Comparison of ENCODE assay signal across 8 mouse cellular contexts in the genomic region with DNA sequence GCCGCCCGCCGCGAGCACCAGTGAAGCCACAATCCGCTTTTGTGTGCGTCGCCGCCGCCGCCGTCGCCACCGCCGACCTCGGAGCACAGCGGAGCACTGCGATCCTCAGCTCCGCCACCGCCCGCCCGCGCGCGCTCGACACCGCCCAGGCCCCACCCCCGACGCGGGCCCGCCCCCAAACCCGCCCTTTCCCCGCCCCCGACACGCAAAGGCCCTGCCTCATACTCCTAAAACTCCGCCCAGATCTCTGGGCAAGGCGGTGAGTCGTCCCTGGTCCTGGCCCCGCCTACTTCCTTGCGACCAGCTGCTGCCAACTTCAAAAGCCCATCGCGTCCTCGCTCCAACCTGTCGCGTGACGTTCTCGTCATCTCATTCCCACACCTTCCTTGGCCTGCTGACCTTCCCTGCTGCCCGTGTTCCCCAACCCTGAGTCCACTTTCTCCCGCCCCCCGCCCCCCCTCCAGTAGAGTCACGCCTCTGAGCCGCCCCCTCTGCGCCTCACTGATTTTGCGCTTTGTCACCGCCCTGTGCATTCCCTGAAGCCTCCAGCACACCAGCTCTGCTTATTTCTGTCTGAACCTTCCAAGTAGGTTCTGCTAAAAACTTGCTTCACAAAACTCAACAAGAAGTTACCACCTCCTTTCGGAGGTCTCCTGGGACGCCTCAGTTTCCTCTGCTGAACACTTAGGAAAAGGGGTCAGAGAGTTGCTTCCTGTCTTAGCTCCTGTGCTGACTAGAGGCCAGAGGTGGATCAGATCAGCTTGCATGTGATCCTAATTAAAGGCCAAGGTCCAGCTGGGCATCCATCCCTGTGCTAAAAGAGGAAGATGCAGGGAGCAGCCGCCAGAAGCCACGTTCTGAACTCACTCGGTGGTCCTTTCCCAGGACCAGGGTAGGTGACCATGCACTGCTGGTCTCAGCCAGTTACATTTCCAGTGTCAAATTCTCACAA. TPM values are rescaled to one million over a fixed set of nuclear protein-coding genes. Genes with fewer than 3 reads are reported as not detected.
DNase-seq lines count a peak whose midpoint lies in the region; ATAC-seq and TF ChIP-seq lines count a peak whose summit lies in the region.

5031439G07Rik (minus strand) TSS at position 678 of the 952 bp plus-strand sequence.

- peak; percentile 96 for DNase-seq in brain, adult 2 months (ENCODE audit: low read depth, low spot score)
- DNase-seq in natural killer cell, adult 2 months (ENCODE audit: low spot score in 2 of 2), result peak; percentile 83 to 88

- WGBS in heart, embryonic 11.5 days (ENCODE audit: insufficient replicate concordance), result under 1% methylated on average over 50 of the region's 59 CpGs
- WGBS in kidney, embryonic 16.5 days, result under 1% methylated on average over 41 of the region's 59 CpGs
- WGBS in liver, embryonic 12.5 days (ENCODE audit: insufficient replicate concordance), result 3% methylated on average over 47 of the region's 59 CpGs
- WGBS in stomach, embryonic 15.5 days, result 2% methylated on average over 59 of the region's 59 CpGs

- peak; percentile 91 for ATAC-seq in erythroblast, adult 5-6 weeks (replicated peaks; ENCODE audit: low FRiP score, poor library complexity, severe bottlenecking)
- ATAC-seq in heart, embryonic 11.5 days (replicated peaks; ENCODE audit: insufficient number of reproducible peaks, low FRiP score, low TSS enrichment), result peak; percentile 88
- ATAC-seq in kidney, embryonic 16.5 days (ENCODE audit: low FRiP score, low TSS enrichment), result peak; percentile 93
- peak; percentile 89 for ATAC-seq in liver, embryonic 12.5 days
- ATAC-seq in stomach, embryonic 15.5 days (ENCODE audit: insufficient read depth, low FRiP score, low read depth), result peak; percentile 89

- H3K27ac ChIP-seq in heart, embryonic 11.5 days (ENCODE audit: low read depth, low read length), result 0 out of 2 replicates have a peak within 1 kb of the TSS, but pooled peaks have one; percentile 25
- H3K27ac ChIP-seq in kidney, embryonic 16.5 days (ENCODE audit: low read length), result peak within 1 kb of the TSS; percentile 32; the same call in 1 of the 2 replicates
- peak within 1 kb of the TSS; percentile 25; the same call in 1 of the 2 replicates for H3K27ac ChIP-seq in liver, embryonic 12.5 days
- peak within 1 kb of the TSS; percentile 73 for H3K27ac ChIP-seq in stomach, embryonic 15.5 days

- no peaks in the 10 kb centered on the region for H3K9me3 ChIP-seq in heart, embryonic 11.5 days (replicated peaks; ENCODE audit: control insufficient read depth, low read length)
- no peaks in the 10 kb centered on the region for H3K9me3 ChIP-seq in kidney, embryonic 16.5 days (ENCODE audit: low read length)
- H3K9me3 ChIP-seq in liver, embryonic 12.5 days (replicated peaks), result no peaks in the 10 kb centered on the region
- H3K9me3 ChIP-seq in stomach, embryonic 15.5 days, result no peaks in the 10 kb centered on the region

- no peak for TF ChIP-seq CTCF in C2C12 (IDR thresholded peaks at IDR 0.05; ENCODE audit: control insufficient read depth, insufficient read depth, insufficient read length)

- peaks cover 41% of the 10 kb centered on the region for H3K79me2 ChIP-seq in C2C12 (ENCODE audit: control insufficient read depth, insufficient read depth)

- H3K9ac ChIP-seq in heart, embryonic 11.5 days (ENCODE audit: low read depth, low read length), result peak within 1 kb of the TSS; percentile 85
- peak within 1 kb of the TSS; percentile 88 for H3K9ac ChIP-seq in kidney, embryonic 16.5 days (replicated peaks; ENCODE audit: low read length)
- H3K9ac ChIP-seq in liver, embryonic 12.5 days, result peak within 1 kb of the TSS; percentile 75
- peak within 1 kb of the TSS; percentile 85 for H3K9ac ChIP-seq in stomach, embryonic 15.5 days

- H3K4me2 ChIP-seq in heart, embryonic 11.5 days, result peak within 1 kb of the TSS; percentile 72
- H3K4me2 ChIP-seq in kidney, embryonic 16.5 days (replicated peaks; ENCODE audit: low read depth, low read length), result peak within 1 kb of the TSS; percentile 77
- peak within 1 kb of the TSS; percentile 95 for H3K4me2 ChIP-seq in liver, embryonic 12.5 days
- peak within 1 kb of the TSS; percentile 88 for H3K4me2 ChIP-seq in stomach, embryonic 15.5 days

- peaks cover 10% of the 10 kb centered on the region for H3K79me3 ChIP-seq in C2C12 (ENCODE audit: low read depth)

- H3K4me1 ChIP-seq in heart, embryonic 11.5 days (ENCODE audit: control insufficient read depth, insufficient read depth, low read length), result peaks cover 10% of the 10 kb centered on the region
- H3K4me1 ChIP-seq in kidney, embryonic 16.5 days (ENCODE audit: insufficient read depth, low read length), result peaks cover 19% of the 10 kb centered on the region
- peaks cover 21% of the 10 kb centered on the region for H3K4me1 ChIP-seq in liver, embryonic 12.5 days
- H3K4me1 ChIP-seq in stomach, embryonic 15.5 days, result peaks cover 22% of the 10 kb centered on the region

- H3K36me3 ChIP-seq in C2C12 (ENCODE audit: control insufficient read depth, insufficient read depth), result no peaks in the 10 kb centered on the region
- no peaks in the 10 kb centered on the region for H3K36me3 ChIP-seq in heart, embryonic 11.5 days (ENCODE audit: control insufficient read depth, insufficient read depth, low read length)
- H3K36me3 ChIP-seq in kidney, embryonic 16.5 days (ENCODE audit: insufficient read depth, low read length), result no peaks in the 10 kb centered on the region
- H3K36me3 ChIP-seq in liver, embryonic 12.5 days, result no peaks in the 10 kb centered on the region
- no peaks in the 10 kb centered on the region for H3K36me3 ChIP-seq in stomach, embryonic 15.5 days

- no peaks in the 10 kb centered on the region for H3K27me3 ChIP-seq in C2C12 (ENCODE audit: control insufficient read depth, insufficient read depth, insufficient read length)
- H3K27me3 ChIP-seq in heart, embryonic 11.5 days (ENCODE audit: control insufficient read depth, insufficient read depth, low read length), result no peaks in the 10 kb centered on the region
- H3K27me3 ChIP-seq in kidney, embryonic 16.5 days (ENCODE audit: insufficient read depth, low read length), result no peaks in the 10 kb centered on the region
- peaks cover 39% of the 10 kb centered on the region for H3K27me3 ChIP-seq in liver, embryonic 12.5 days (replicated peaks)
- no peaks in the 10 kb centered on the region for H3K27me3 ChIP-seq in stomach, embryonic 15.5 days (replicated peaks)

- H3ac ChIP-seq in C2C12 (ENCODE audit: control insufficient read depth, insufficient read length, low read depth), result peak within 1 kb of the TSS; percentile 91

- peak within 1 kb of the TSS; percentile 91 for H3K4me3 ChIP-seq in C2C12 (ENCODE audit: insufficient read depth, poor library complexity, severe bottlenecking)
- peak within 1 kb of the TSS; percentile 74 for H3K4me3 ChIP-seq in heart, embryonic 11.5 days (ENCODE audit: low read depth, low read length)
- peak within 1 kb of the TSS; percentile 75 for H3K4me3 ChIP-seq in kidney, embryonic 16.5 days (ENCODE audit: low read length)
- peak within 1 kb of the TSS; percentile 67 for H3K4me3 ChIP-seq in liver, embryonic 12.5 days
- H3K4me3 ChIP-seq in stomach, embryonic 15.5 days (replicated peaks), result peak within 1 kb of the TSS; percentile 78

TF ChIP-seq in C2C12, 6 proteins besides CTCF, POLR2A, EP300 and RAD21:
- TF ChIP-seq MAX (IDR thresholded peaks at IDR 0.05) (peak; percentile 37), USF1 (IDR thresholded peaks at IDR 0.05; ENCODE audit: low read depth) (no peak)
TF ChIP-seq in C2C12: peak in this region for 1.

RNA-seq across cellular contexts. Expression of gene 5031439G07Rik, which starts in this region (rescaled TPM):
- polyA plus RNA-seq in C2C12 (2012; fragmentation: generic; extraction: Trizol), result 30.4 TPM
- 5.6 and 6.0 TPM in 2 replicates for total RNA-seq in erythroblast, adult 5-6 weeks (2015; ENCODE audit: low replicate concordance)
- 5.4 and 5.7 TPM in 2 replicates for total RNA-seq in erythroblast, adult 5-6 weeks (2017; ENCODE audit: low replicate concordance)
- polyA plus RNA-seq in heart, embryonic 11.5 days (2014; fragmentation: Nextera tagmentation; extraction: Ambion mirVana), result 4.6 and 8.1 TPM in 2 replicates
- 7.1 and 7.2 TPM in 2 replicates for polyA plus RNA-seq in kidney, embryonic 16.5 days (2015; fragmentation: Nextera tagmentation; extraction: Ambion mirVana)
- 3.6 and 4.9 TPM in 2 replicates for polyA plus RNA-seq in liver, embryonic 12.5 days (2016; fragmentation: Nextera tagmentation; extraction: Ambion mirVana)
- polyA plus RNA-seq in stomach, embryonic 15.5 days (2015; fragmentation: Nextera tagmentation; extraction: Ambion mirVana), result 13.7 and 16.2 TPM in 2 replicates

Comparison
In these comparisons a context has a peak if more than half of its experiments do, and no peak if none do; other contexts are left out.
1. Peak in every context shown above with its lines: DNase-seq, ATAC-seq, H3K4me3 ChIP-seq and H3K27ac ChIP-seq.